ENCODE assay signal across 28 mouse cellular contexts in the genomic region with DNA sequence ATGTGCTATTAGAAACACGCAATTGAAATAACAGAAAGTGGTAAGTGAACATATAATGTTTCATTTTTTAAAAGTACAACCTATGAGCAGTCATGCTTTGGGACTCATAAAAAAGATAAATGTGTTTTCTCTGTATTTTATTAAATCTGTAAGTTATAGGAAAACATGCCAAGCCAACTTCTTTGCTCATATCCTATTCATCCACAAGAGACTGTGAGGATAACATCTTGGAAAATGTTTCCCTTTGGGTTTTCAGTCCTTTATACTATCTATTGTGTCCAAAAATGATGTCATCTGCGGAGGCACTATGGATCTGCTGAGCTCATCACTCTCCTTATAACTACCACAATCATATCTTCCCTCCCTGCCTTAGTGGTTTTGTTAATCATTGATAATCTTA.
"Had no signal": no experiment of that assay in that cellular context is flagged by ENCODE, and none has a peak within 500 bp of the region (broad histone marks: within the 10 kb centered on the region; RNA-seq: fewer than 3 reads in every experiment).

No protein-coding gene starts in this region.

- H3K4me2 ChIP-seq: embryonic facial prominence, embryonic 12.5 days; embryonic facial prominence, embryonic 13.5 days; embryonic facial prominence, embryonic 15.5 days; forebrain, embryonic 12.5 days; forebrain, embryonic 13.5 days; forebrain, embryonic 15.5 days had no signal

- ATAC-seq: forebrain, embryonic 13.5 days; forebrain, embryonic 14.5 days; forebrain, embryonic 15.5 days; forebrain, embryonic 16.5 days; forebrain, postnatal 0 days had no signal

- H3K27ac ChIP-seq: embryonic facial prominence, embryonic 12.5 days; embryonic facial prominence, embryonic 13.5 days; embryonic facial prominence, embryonic 15.5 days; forebrain, embryonic 10.5 days; forebrain, embryonic 12.5 days; forebrain, embryonic 13.5 days; forebrain, embryonic 15.5 days; gastrocnemius, adult 2 months; heart, adult 2 months had no signal

- H3K9ac ChIP-seq: embryonic facial prominence, embryonic 12.5 days; embryonic facial prominence, embryonic 13.5 days; embryonic facial prominence, embryonic 15.5 days; forebrain, embryonic 12.5 days; forebrain, embryonic 13.5 days; forebrain, embryonic 15.5 days; forebrain, postnatal 0 days had no signal

- H3K4me3 ChIP-seq: embryonic facial prominence, embryonic 12.5 days; embryonic facial prominence, embryonic 13.5 days; embryonic facial prominence, embryonic 15.5 days; erythroblast, embryonic 14.5 days; forebrain, embryonic 10.5 days; forebrain, embryonic 12.5 days; forebrain, embryonic 13.5 days; forebrain, embryonic 15.5 days; gastrocnemius, adult 2 months; heart, adult 2 months had no signal

- H3K4me1 ChIP-seq: embryonic facial prominence, embryonic 12.5 days; embryonic facial prominence, embryonic 13.5 days; embryonic facial prominence, embryonic 15.5 days; forebrain, embryonic 10.5 days; forebrain, embryonic 12.5 days; forebrain, embryonic 13.5 days; forebrain, embryonic 15.5 days had no signal

- H3K36me3 ChIP-seq: embryonic facial prominence, embryonic 12.5 days; embryonic facial prominence, embryonic 13.5 days; embryonic facial prominence, embryonic 15.5 days; forebrain, embryonic 10.5 days; forebrain, embryonic 12.5 days; forebrain, embryonic 15.5 days had no signal

- DNase-seq: cerebellum, adult 2 months; cerebellum, adult 8-10 months; cerebellum, adult 9-10 months; cerebellum, adult 9-11 months; cerebellum, postnatal 10 days; cerebellum, postnatal 14 days; cerebellum, postnatal 25 days; cerebellum, postnatal 36 days; embryo, embryonic 11 days; forebrain, postnatal 0 days; gastrocnemius, adult 2 months; gastrocnemius, postnatal 10 days; gastrocnemius, postnatal 14 days; gastrocnemius, postnatal 25 days; gastrocnemius, postnatal 36 days; heart, adult 11 months; heart, adult 18-20 months; heart, adult 2 months had no signal

- H3K9me3 ChIP-seq: embryonic facial prominence, embryonic 12.5 days; embryonic facial prominence, embryonic 13.5 days; embryonic facial prominence, embryonic 15.5 days; forebrain, embryonic 10.5 days; forebrain, embryonic 12.5 days; forebrain, embryonic 13.5 days; forebrain, embryonic 15.5 days had no signal

- H3K27me3 ChIP-seq: embryonic facial prominence, embryonic 12.5 days; embryonic facial prominence, embryonic 13.5 days; embryonic facial prominence, embryonic 15.5 days; forebrain, embryonic 12.5 days; forebrain, embryonic 13.5 days; forebrain, embryonic 15.5 days had no signal
